Comparison of ENCODE assay signal across 19 mouse cellular contexts in the genomic region with DNA sequence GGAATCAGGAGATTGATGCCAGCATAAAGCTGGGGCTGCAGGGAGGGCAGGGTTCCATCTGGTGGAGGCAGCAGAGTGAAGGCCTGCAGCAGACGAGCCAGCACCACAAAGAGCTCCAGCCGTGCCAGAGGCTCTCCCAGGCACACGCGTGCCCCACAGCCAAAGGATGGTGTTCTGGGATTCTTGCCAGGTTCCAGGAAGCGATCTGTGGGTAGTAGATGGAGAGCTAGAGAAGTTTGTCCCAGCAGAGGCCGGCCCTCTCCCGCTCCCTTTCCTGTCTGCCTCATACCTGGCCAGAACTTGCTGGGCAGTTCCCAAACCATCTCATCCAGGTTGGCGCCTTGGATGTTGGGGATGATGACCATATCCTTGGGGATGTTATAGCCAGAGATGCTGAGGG. TPM values are rescaled to one million over a fixed set of nuclear protein-coding genes. Genes with fewer than 3 reads are reported as not detected.
DNase-seq lines count a peak whose midpoint lies in the region; ATAC-seq and TF ChIP-seq lines count a peak whose summit lies in the region.
"Not testable (repeated sequence)": the region's sequence is repeated elsewhere in the genome, so short reads cannot be mapped to it uniquely, and the experiment has no call there.
"Had no signal": no experiment of that assay in that cellular context is flagged by ENCODE, and none has a peak within 500 bp of the region (broad histone marks: within the 10 kb centered on the region; RNA-seq: fewer than 3 reads in every experiment).

No protein-coding gene starts in this region.

- H3K27me3 ChIP-seq in hindbrain, postnatal 0 days (ENCODE audit: insufficient read depth, low read length); midbrain, postnatal 0 days (ENCODE audit: insufficient read depth, low read length): not testable (repeated sequence)

- not testable (repeated sequence) for H3K4me1 ChIP-seq in hindbrain, postnatal 0 days (ENCODE audit: insufficient read depth, low read length); midbrain, postnatal 0 days (ENCODE audit: insufficient read depth, low read length)

- not testable (repeated sequence) for H3K9me3 ChIP-seq in hindbrain, postnatal 0 days (ENCODE audit: low read length); midbrain, postnatal 0 days (ENCODE audit: low read length)

- H3K4me2 ChIP-seq in hindbrain, postnatal 0 days (ENCODE audit: low read depth, low read length); midbrain, postnatal 0 days (ENCODE audit: low read depth, low read length, poor library complexity, severe bottlenecking): not testable (repeated sequence)

- TF ChIP-seq POLR2A in brain, embryonic 14.5 days (IDR thresholded peaks at IDR 0.05; ENCODE audit: borderline replicate concordance, extremely low read depth, insufficient read depth, insufficient read length, poor library complexity, severe bottlenecking): not testable (repeated sequence)

- peak; percentile 58 to 76 for DNase-seq in adrenal gland, adult (ENCODE audit: inconsistent age in 2 of 2, low spot score in 1 of 2)
- peak; percentile 52 for DNase-seq in adrenal gland, postnatal 10 days
- peak; percentile 47 to 61 for DNase-seq in adrenal gland, postnatal 36 days
- DNase-seq in brain, embryonic 14.5 days (ENCODE audit: low read depth): peak; percentile 8
- peak; percentile 35 to 48 for DNase-seq in cerebellum, postnatal 14 days
- DNase-seq in hindbrain, postnatal 0 days (ENCODE audit: low spot score): peak; percentile 15
- DNase-seq in midbrain, postnatal 0 days (ENCODE audit: low spot score): peak; percentile 6

- 49% methylated on average over 8 of the region's 8 CpGs for WGBS in hindbrain, postnatal 0 days
- WGBS in midbrain, postnatal 0 days: 66% methylated on average over 6 of the region's 8 CpGs

- not testable (repeated sequence) for H3K36me3 ChIP-seq in hindbrain, postnatal 0 days (ENCODE audit: insufficient read depth, low read length); midbrain, postnatal 0 days (ENCODE audit: insufficient read depth, low read length)

- H3K27ac ChIP-seq in hindbrain, postnatal 0 days; midbrain, postnatal 0 days (ENCODE audit: low read depth, low read length): not testable (repeated sequence)

- not testable (repeated sequence) for ATAC-seq in hindbrain, postnatal 0 days; midbrain, postnatal 0 days (ENCODE audit: low FRiP score)

- not testable (repeated sequence) for H3K4me3 ChIP-seq in hindbrain, postnatal 0 days (ENCODE audit: low read length); midbrain, postnatal 0 days (ENCODE audit: low read depth, low read length)

- not testable (repeated sequence) for TF ChIP-seq CTCF in brain, embryonic 14.5 days (IDR thresholded peaks at IDR 0.05; ENCODE audit: borderline replicate concordance, extremely low read depth, insufficient read depth, insufficient read length); hindbrain, postnatal 0 days (IDR thresholded peaks at IDR 0.05; ENCODE audit: low read depth); midbrain, postnatal 0 days (IDR thresholded peaks at IDR 0.05)

- not testable (repeated sequence) for H3K9ac ChIP-seq in hindbrain, postnatal 0 days (replicated peaks; ENCODE audit: low read length); midbrain, postnatal 0 days (replicated peaks; ENCODE audit: low read length, poor library complexity, severe bottlenecking)

RNA-seq across cellular contexts. Expression of gene C4b, which starts 23.8 kb away (rescaled TPM):
- total RNA-seq in adrenal gland, postnatal 10 days (2021): 100 to 1,000 TPM in 1 of 2 experiments, 10 to 100 TPM in 1; 88.4 to 156 TPM
- 100 to 1,000 TPM; 140 to 152 TPM for total RNA-seq in adrenal gland, postnatal 36 days (2021)
- 0.04 TPM in 2 replicates for polyA plus RNA-seq in brain, embryonic 14.5 days (2012; rRNA removed)
- total RNA-seq in hindbrain, postnatal 0 days (2014; rRNA removed): 1.0 and 1.9 TPM in 2 replicates
- 0.86 and 1.1 TPM in 2 replicates for polyA plus RNA-seq in hindbrain, postnatal 0 days (2015; fragmentation: Nextera tagmentation; extraction: Ambion mirVana)
- 1.2 and 1.5 TPM in 2 replicates for total RNA-seq in midbrain, postnatal 0 days (2014; rRNA removed)
- polyA plus RNA-seq in midbrain, postnatal 0 days (2015; fragmentation: Nextera tagmentation; extraction: Ambion mirVana): 0.67 and 0.76 TPM in 2 replicates
- total RNA-seq: CH12.LX had no signal
- polyA plus RNA-seq: activated CD4-positive, CD25-positive, alpha-beta regulatory T cell, adult 4 months; CD4-positive, CD25-positive, alpha-beta regulatory T cell, adult 4 months; embryonic facial prominence, embryonic 11.5 days; embryonic facial prominence, embryonic 13.5 days; forebrain, embryonic 10.5 days; forebrain, embryonic 12.5 days; forebrain, embryonic 14.5 days; forebrain, embryonic 16.5 days; G1E had no signal

RNA-seq across cellular contexts. Expression of gene Tnxb, which starts 49.6 kb away (rescaled TPM):
- 10 to 100 TPM; 40.6 to 47.3 TPM for total RNA-seq in adrenal gland, postnatal 10 days (2021)
- total RNA-seq in adrenal gland, postnatal 36 days (2021): 10 to 100 TPM; 26.9 to 34.3 TPM
- polyA plus RNA-seq in brain, embryonic 14.5 days (2012; rRNA removed): 0.33 and 0.70 TPM in 2 replicates
- total RNA-seq in hindbrain, postnatal 0 days (2014; rRNA removed): 3.1 and 4.0 TPM in 2 replicates
- 0.16 and 0.28 TPM in 2 replicates for polyA plus RNA-seq in hindbrain, postnatal 0 days (2015; fragmentation: Nextera tagmentation; extraction: Ambion mirVana)
- 3.5 and 4.2 TPM in 2 replicates for total RNA-seq in midbrain, postnatal 0 days (2014; rRNA removed)
- polyA plus RNA-seq in midbrain, postnatal 0 days (2015; fragmentation: Nextera tagmentation; extraction: Ambion mirVana): 0.26 and 0.30 TPM in 2 replicates
- total RNA-seq: CH12.LX; common myeloid progenitor, adult 5-6 weeks had no signal
- polyA plus RNA-seq: activated CD4-positive, CD25-positive, alpha-beta regulatory T cell, adult 4 months; CD4-positive, CD25-positive, alpha-beta regulatory T cell, adult 4 months; embryonic facial prominence, embryonic 11.5 days; erythroblast, embryonic 14.5 days; forebrain, embryonic 10.5 days; G1E had no signal

Comparison
In these comparisons a context has a peak if more than half of its experiments do, and no peak if none do; other contexts are left out.
1. DNase-seq: peak in every context shown above with its lines; median percentile 67 in adrenal gland, adult; 54 in adrenal gland, postnatal 36 days; 52 in adrenal gland, postnatal 10 days; 42 in cerebellum, postnatal 14 days; 15 in hindbrain, postnatal 0 days; 8 in brain, embryonic 14.5 days; 6 in midbrain, postnatal 0 days.
2. RNA of gene C4b, which starts 23.8 kb away (total RNA-seq): 88.4 to 156 TPM in adrenal gland, postnatal 10 days and 140 to 152 TPM in adrenal gland, postnatal 36 days; 1.0 to 1.9 TPM in hindbrain, postnatal 0 days and 1.2 to 1.5 TPM in midbrain, postnatal 0 days; every median in the first group is over 10 times any median in the second.